Mouse (Mus musculus) neural tube, embryonic 12.5 days (tissue): Measurements from ENCODE around the gene Elmo3. TPM values are rescaled to one million over a fixed set of nuclear protein-coding genes. Genes with fewer than 3 reads are reported as not detected.
A peak's percentile ranks its signal among the peaks of the same experiment; 100 is the strongest.

Source experiments
- ATAC-seq: fragments of 200-750 bp; cut with Nextera tagmentation; 2 replicates; pipeline ENCODE4 v1.8.0; 2017; ENCODE audit warnings: low read depth, mild to moderate bottlenecking, moderate TSS enrichment, moderate library complexity; ENCODE audit not compliant: low FRiP score
- H3K27ac ChIP-seq: fragments of 300-500 bp; sonication (generic); 2 replicates; pipeline ENCODE4 v1.5.1; 2016
- H3K27me3 ChIP-seq: fragments of 300-500 bp; sonication (generic); replicated peaks from 2 replicates; pipeline ENCODE4 v1.6.1; 2016; ENCODE audit warnings: mild to moderate bottlenecking
- H3K36me3 ChIP-seq: fragments of 300-500 bp; sonication (generic); 2 replicates; pipeline ENCODE4 v1.6.1; 2016; ENCODE audit warnings: mild to moderate bottlenecking
- H3K4me1 ChIP-seq: fragments of 300-500 bp; sonication (generic); 2 replicates; pipeline ENCODE4 v1.6.1; 2016
- H3K4me2 ChIP-seq: fragments of 300-500 bp; sonication (generic); replicated peaks from 2 replicates; pipeline ENCODE4 v1.6.1; 2016; ENCODE audit warnings: mild to moderate bottlenecking
- H3K4me3 ChIP-seq: fragments of 300-500 bp; sonication (generic); 2 replicates; pipeline ENCODE4 v1.5.1; 2016
- H3K9ac ChIP-seq: fragments of 300-500 bp; sonication (generic); 2 replicates; pipeline ENCODE4 v1.6.1; 2016; ENCODE audit warnings: mild to moderate bottlenecking
- H3K9me3 ChIP-seq: fragments of 300-500 bp; sonication (generic); 2 replicates; pipeline ENCODE4 v1.6.1; 2016; ENCODE audit warnings: mild to moderate bottlenecking
- WGBS: fragments of 180-500 bp; shearing (Covaris S2); methylation state at CpG from one replicate; pipeline ENCODE4 v1.1.7; 2016; 5-methylcytosine and 5-hydroxymethylcytosine counted together
- polyA plus RNA-seq: library from polyadenylated mRNA; unstranded; fragments of >200 nt; fragmentation: Nextera tagmentation; extraction: Ambion mirVana; gene quantifications from 2 replicates; pipeline ENCODE4 v1.2.1, GENCODE M21; 2016

The Elmo3 gene
- polyA plus RNA-seq, 1 experiment from 2014 or later, result 2.2 TPM

DNA sequence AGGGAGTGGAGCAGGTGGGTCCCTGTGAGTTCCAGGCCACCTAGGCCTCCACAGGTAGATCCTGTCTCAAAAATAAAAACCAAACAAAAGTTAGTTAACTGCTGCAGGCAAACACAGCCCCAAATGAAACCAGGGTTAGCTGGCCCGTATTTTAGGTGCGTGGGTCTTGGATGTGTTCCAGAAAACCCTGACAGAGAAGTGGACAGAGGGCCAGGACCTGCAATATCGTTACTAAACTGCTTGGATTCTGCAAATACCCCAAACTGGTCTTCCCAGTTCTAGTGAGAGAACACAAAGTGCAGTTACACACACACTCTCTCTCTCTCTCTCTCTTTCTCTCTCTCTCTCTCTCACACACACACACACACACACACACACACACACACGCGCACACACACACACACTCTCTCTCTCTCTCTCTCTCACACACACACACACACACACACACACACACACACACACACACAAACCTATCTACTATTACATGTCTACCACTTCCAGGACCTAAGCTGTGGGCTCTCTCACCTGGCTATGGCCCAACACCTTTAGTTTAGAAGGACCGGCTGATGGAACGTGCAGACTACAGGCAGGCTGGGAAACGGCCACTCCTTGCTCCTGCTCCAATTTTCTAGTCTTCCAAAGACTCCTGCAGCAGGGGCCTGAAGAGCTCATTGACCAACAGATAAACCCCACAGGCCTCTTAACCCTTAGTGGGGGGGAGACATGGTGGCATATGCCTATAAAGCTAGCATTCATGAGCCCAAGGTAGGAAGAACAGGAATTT lies 38.6 kb downstream of the Elmo3 start:
- WGBS, result 81% methylated on average over 8 of the region's 8 CpGs
- H3K36me3 ChIP-seq, result no peaks in the 10 kb centered on the region
- H3K4me2 ChIP-seq, result no peak overlapping the region
- H3K4me3 ChIP-seq, result no peak overlapping the region
- peaks cover 19% of the 10 kb centered on the region for H3K4me1 ChIP-seq
- no peak overlapping the region for H3K9ac ChIP-seq
- ATAC-seq, result no peak
- H3K27ac ChIP-seq, result no peak overlapping the region
- peaks cover 13% of the 10 kb centered on the region; the same call in 1 of the 2 replicates for H3K27me3 ChIP-seq
- H3K9me3 ChIP-seq, result no peaks in the 10 kb centered on the region

DNA sequence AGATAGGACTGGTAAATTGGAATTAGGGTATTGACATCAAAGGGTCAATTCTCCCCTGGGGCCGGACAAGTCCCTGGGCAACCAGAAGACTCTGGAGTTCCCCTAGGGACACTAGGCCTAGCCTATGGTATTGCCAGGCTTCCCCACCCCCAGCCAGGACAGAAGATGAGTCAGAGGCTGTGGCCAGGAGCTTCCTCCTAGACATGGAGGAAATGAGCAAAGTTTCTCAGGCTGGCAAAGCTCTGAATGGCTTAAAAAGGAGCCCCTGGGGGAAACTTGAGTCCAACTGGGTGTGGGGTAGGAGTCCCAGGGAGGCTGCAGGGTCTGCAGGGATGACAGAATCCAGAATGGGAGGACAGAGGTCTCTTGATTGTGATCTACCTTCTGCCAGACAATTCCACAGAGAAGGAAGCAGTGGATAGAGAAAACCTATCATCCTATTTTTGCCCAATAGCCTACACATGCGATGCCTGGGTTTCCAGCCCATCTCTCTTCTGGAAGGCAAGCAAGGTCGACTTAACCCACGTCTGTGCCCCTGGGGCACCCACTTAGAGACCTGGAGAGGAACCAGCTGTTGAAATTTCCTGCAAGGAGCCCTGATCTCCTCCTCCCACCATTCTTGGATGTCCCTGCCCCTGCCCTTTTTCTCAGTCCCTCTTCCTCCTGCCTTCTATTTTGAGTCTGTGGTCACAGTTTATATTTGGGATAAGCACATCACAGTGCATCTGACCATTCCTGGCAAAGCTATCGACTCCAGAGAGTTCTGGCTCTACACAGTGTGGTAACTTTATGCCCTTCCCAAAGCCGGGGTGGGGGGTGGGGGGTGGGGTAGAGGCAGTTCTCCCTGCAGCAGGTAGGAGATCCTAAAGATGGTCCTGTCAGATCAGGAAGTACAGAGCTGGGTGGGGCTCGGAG lies 39.9 kb downstream of the Elmo3 start:
- Histone ChIP-seq H3K27me3 (peaks cover 13% of the 10 kb centered on the region; the same call in 1 of the 2 replicates), H3K9me3 (no peaks in the 10 kb centered on the region), H3K36me3 (no peaks in the 10 kb centered on the region), H3K27ac (no peak overlapping the region), H3K4me1 (peaks cover 31% of the 10 kb centered on the region), H3K4me2 (0 out of 2 replicates have a peak overlapping the region, but pooled peaks have one; percentile 5), H3K4me3 (no peak overlapping the region), H3K9ac (no peak overlapping the region)
- ATAC-seq, result no peak
- WGBS, result 75% methylated on average over 7 of the region's 7 CpGs

DNA sequence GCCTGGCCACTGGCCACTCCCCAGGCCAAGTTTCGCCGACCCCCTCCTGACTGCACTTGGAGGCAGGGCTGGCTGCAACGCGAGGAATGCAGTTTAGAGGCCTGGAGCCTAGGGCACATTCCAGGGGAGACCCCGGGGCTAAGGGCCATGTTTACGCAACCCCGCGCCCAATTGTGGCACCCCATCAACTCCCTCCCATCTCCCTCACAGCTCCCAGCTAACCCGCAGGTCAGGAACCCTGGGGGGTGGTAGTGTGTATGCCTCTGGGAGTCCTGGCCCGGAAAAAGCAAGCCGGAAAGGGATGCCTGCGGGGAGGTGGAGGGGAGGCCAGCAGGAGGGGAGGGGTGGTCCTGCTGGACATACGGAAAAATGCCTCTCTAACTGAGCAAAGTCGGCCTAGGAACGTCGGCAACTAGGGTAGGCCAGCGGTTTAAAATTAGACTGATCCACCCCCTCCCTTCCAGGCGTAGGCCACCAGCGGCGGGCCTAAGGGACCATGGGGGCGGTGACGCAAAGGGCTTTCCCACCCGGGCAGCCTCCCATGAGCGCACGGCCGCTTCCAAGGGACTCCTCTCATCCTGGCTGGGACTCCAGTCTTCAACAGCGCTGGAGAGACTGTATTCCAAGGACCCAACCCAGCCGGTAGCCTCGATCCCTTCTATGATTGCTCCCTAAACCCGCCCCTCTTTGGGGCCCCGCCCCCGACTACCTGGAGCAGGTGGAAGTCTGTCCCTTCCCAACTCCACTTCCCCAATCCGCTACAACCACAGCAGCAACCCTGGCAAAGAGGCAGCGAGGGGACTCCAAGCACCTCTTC lies 41.4 kb downstream of the Elmo3 start:
- Histone ChIP-seq H3K9ac (peak overlapping the region; percentile 53), H3K36me3 (no peaks in the 10 kb centered on the region), H3K27ac (no peak overlapping the region), H3K4me1 (peaks cover 35% of the 10 kb centered on the region), H3K4me3 (peak overlapping the region; percentile 64), H3K9me3 (no peaks in the 10 kb centered on the region), H3K4me2 (peak overlapping the region; percentile 98), H3K27me3 (peaks cover 13% of the 10 kb centered on the region; the same call in 1 of the 2 replicates)
- peak; percentile 16 for ATAC-seq
- WGBS, result 2% methylated on average over 34 of the region's 34 CpGs

DNA sequence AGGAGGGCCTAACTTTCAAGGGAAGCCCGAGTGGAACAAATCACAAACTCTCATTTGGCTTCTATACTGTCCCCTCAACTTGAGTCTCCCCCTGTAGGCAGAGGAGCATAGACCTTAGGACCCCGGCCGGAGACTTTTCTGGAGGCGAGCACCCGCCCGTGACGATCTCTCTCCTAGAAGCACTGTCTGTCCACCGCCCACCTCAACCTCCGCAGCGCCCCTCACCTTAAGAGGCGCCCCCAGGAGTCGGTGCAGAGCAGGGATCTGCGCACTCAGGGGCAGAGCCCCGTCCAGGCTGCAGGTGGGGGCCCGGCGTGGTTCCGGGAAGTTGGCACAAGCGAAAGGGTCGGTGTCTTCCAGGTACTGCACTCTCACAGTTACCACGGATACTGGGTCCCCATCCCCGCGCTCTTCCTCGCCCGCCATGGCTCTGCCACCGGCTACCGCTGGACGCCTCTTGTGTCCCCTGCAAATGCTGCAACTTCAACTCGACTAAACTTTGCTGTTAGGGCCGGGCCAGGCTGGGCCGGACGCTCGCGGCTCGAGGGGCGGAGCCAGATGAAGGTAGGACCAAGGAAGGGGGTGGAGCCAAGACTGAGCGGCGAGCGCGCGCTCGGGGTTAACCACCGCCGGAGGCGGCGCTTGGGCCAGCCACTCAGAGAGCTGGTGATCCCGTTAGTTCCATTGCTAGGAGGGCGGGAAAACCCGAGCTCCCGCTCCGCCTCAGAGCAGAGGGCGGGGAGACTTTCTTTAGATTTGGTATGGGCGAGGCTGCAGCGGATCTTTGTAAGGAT lies 42.2 kb downstream of the Elmo3 start, which contains the start of gene Fhod1:
Gene Fhod1, minus strand, starts transcription at position 526 of the 794 bp plus-strand sequence.
- H3K9me3 ChIP-seq, result no peaks in the 10 kb centered on the region
- H3K4me2 ChIP-seq, result peak within 1 kb of the TSS; percentile 98
- under 1% methylated on average over 53 of the region's 53 CpGs for WGBS
- no peak within 1 kb of the TSS for H3K27ac ChIP-seq
- no peaks in the 10 kb centered on the region for H3K36me3 ChIP-seq
- peaks cover 35% of the 10 kb centered on the region for H3K4me1 ChIP-seq
- H3K9ac ChIP-seq, result peak within 1 kb of the TSS; percentile 82
- peak within 1 kb of the TSS; percentile 64 for H3K4me3 ChIP-seq
- peak; percentile 84 for ATAC-seq
- peaks cover 13% of the 10 kb centered on the region; the same call in 1 of the 2 replicates for H3K27me3 ChIP-seq

DNA sequence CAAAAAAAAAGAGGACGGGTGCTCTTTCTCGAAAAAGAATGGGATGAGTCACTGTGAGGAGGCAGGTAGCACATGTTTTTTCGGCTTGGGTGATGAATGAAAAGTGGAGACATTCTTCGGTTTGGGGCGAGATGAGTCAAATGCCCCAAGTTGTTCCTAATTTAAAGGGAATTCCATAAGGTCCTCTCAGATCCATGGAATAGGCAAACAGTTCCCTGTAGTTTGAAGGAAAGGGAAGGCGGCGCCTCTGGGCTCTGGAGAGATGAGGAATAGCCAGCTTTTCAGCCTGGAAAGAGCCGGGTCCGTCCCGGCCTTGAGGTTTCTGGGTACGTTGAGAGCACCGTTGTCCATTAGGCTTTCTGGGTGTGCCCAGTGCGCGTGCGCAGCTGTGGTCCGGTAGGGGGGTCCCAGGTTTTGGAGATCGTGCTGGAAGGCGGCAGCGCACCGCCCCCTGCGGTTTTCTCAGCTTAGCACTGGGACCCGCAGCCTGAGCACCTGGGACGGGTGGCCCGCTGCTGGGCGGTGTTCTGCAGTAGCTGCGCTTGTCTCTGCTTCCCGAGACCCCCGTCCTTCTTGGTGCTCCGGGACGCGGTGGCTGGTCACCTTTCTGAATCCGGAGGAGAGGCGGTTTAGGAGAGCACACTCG lies 43.2 kb downstream of the Elmo3 start, which contains the start of gene Slc9a5:
Gene Slc9a5, plus strand, starts transcription at position 394 of the 646 bp plus-strand sequence.
- ATAC-seq, result peak; percentile 15; the same call in 1 of the 2 replicates
- peak within 1 kb of the TSS; percentile 64 for H3K4me3 ChIP-seq
- peak within 1 kb of the TSS; percentile 82 for H3K9ac ChIP-seq
- H3K27ac ChIP-seq, result no peak within 1 kb of the TSS
- H3K9me3 ChIP-seq, result no peaks in the 10 kb centered on the region
- peaks cover 35% of the 10 kb centered on the region for H3K4me1 ChIP-seq
- under 1% methylated on average over 34 of the region's 34 CpGs for WGBS
- H3K4me2 ChIP-seq, result peak within 1 kb of the TSS; percentile 98
- no peaks in the 10 kb centered on the region for H3K36me3 ChIP-seq
- H3K27me3 ChIP-seq, result peaks cover 13% of the 10 kb centered on the region; the same call in 1 of the 2 replicates

DNA sequence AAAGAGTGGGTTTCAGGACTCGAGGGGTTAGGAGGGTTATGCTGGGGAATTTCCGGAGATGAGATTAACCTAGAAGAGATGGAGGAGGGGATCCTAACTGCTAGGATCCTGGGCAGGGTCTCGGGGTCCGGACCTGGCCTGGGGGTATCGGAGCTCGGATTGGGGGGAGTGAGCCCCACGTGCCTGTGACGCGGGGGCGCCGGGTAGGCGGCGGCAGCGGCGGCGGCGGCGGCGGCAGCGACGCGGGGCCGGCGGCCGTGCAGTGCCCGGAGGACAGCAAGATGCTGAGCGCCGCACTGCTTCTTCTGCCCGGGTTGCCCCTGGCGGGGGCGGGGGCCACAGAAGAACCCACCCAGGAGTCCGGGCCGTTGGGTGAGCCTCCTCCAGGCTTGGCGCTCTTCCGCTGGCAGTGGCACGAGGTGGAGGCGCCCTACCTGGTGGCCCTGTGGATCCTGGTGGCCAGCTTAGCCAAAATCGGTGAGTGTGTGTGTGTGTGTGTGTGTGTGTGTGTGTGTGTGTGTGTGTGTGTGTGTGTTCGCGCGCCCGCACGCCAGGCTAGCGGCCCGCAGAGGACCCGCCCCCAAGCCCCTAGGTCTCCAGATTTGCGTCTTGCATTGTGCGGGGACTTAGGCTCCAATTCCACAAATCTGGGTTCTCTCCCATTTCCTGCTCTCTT lies 43.8 kb downstream of the Elmo3 start:
- Histone ChIP-seq H3K36me3 (no peaks in the 10 kb centered on the region), H3K27ac (no peak overlapping the region), H3K9me3 (no peaks in the 10 kb centered on the region), H3K9ac (peak overlapping the region; percentile 82), H3K4me1 (peaks cover 35% of the 10 kb centered on the region), H3K4me2 (peak overlapping the region; percentile 98), H3K4me3 (peak overlapping the region; percentile 64), H3K27me3 (peaks cover 13% of the 10 kb centered on the region; the same call in 1 of the 2 replicates)
- ATAC-seq, result peak; percentile 35
- under 1% methylated on average over 37 of the region's 48 CpGs for WGBS

DNA sequence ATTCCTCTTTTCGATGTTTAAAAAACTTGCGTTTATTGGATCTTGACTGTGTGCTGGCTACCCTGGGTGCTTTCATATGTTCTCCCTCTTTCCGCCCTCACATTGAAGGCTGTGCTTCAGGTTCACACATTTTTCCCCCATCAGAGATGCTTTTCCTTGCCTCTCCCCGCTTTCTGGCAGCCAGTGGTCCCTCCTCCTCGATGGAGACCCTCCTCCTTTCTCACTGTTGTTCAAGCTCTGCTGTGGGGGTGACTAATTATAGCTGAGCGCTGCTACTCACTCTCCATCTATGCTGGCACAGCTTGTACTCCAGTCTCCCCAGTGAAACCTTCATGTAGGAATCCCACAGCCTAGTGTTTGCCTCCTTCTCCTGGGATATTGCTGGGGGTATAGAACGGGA lies 44.8 kb downstream of the Elmo3 start:
- Histone ChIP-seq H3K9ac (no peak overlapping the region), H3K27me3 (peaks cover 13% of the 10 kb centered on the region; the same call in 1 of the 2 replicates), H3K4me3 (no peak overlapping the region), H3K27ac (no peak overlapping the region), H3K9me3 (no peaks in the 10 kb centered on the region), H3K4me2 (peak overlapping the region; percentile 98), H3K4me1 (peaks cover 34% of the 10 kb centered on the region), H3K36me3 (no peaks in the 10 kb centered on the region)
- ATAC-seq, result no peak
- WGBS, result 42% methylated on average over 7 of the region's 7 CpGs

DNA sequence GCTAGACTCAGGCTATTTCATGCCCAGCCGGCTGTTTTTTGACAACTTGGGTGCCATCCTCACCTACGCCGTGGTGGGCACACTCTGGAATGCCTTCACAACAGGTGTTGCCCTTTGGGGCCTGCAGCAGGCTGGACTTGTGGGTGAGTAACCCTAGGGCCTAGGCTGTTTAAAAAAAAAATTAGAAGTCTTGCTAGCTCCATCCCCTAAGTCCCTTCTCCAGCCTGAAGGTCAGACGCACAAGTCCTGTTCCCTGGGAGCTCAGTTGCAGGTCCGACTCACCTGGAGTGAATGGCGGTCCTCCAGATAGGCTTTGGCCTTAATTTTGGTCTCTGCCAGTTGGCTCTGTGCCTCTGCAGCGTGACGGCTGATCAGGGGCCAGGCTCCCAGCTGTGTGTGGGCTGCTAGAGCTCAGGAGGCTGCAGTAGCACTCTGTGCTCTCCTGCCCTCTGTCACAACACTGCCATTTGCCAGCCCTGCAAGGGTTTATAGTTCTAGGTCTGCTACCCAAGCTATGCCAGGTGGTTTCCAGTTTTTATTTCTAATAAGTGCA lies 48.3 kb downstream of the Elmo3 start:
- no peak for ATAC-seq
- Histone ChIP-seq H3K36me3 (0 out of 2 replicates have a peak, but pooled peaks cover 6% of the 10 kb centered on the region), H3K4me1 (peaks cover 16% of the 10 kb centered on the region), H3K9ac (no peak overlapping the region), H3K4me2 (no peak overlapping the region), H3K27ac (no peak overlapping the region), H3K4me3 (no peak overlapping the region), H3K27me3 (no peaks in the 10 kb centered on the region), H3K9me3 (no peaks in the 10 kb centered on the region)
- 80% methylated on average over 8 of the region's 8 CpGs for WGBS

DNA sequence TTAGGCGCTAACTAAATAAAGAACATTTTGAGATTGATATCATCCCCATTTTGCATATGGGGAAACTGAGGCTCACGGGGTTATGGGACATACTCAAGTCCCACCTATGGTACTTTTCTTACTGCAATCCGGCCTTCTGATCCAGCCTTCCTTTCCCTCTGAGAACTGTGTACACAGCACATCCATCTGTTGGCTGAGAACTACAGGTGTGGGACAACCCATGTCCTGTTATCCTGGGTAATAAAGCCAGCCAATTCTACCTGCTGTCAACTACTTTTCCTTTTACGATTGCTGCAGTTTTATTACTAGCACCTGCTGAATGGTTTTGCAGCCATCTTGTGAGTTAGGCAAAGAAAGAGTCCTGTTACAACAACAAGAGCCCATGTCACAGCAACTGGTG lies 49.1 kb downstream of the Elmo3 start:
- Histone ChIP-seq H3K9ac (no peak overlapping the region), H3K4me2 (no peak overlapping the region), H3K36me3 (0 out of 2 replicates have a peak, but pooled peaks cover 6% of the 10 kb centered on the region), H3K27me3 (no peaks in the 10 kb centered on the region), H3K27ac (no peak overlapping the region), H3K9me3 (no peaks in the 10 kb centered on the region), H3K4me3 (no peak overlapping the region), H3K4me1 (peaks cover 11% of the 10 kb centered on the region)
- no peak for ATAC-seq
- WGBS, result 81% methylated on average over 4 of the region's 4 CpGs
